Mouse (Mus musculus) heart, adult 2 months (tissue): Measurements from ENCODE around the gene Thap3.

Experiments used
- CTCF ChIP-seq: fragments of 200-600 bp; IDR thresholded peaks from 2 replicates; pipeline ENCODE4 v1.8.1; 2022; ENCODE audit warnings: antibody characterized with exemption, mild to moderate bottlenecking, moderate library complexity
- POLR2A ChIP-seq: fragments of 200-500 bp; IDR thresholded peaks from 2 replicates; pipeline ENCODE4 v1.6.1; 2011; ENCODE audit warnings: mild to moderate bottlenecking, low read depth, low read length, control low read depth; ENCODE audit not compliant: insufficient read depth

GRCm38 (mm10) chr4:151986650-151987049 lies 2.1 kb downstream of the Thap3 start:
- TF ChIP-seq CTCF = no peak
- no peak for TF ChIP-seq POLR2A
